In genomic region chr5:116407321-116407720, GRCm38 (mm10) we compare ENCODE assay signal across 15 mouse cellular contexts. TPM values are rescaled to one million over a fixed set of nuclear protein-coding genes. Genes with fewer than 3 reads are reported as not detected.
DNase-seq lines count a peak whose midpoint lies in the region; ATAC-seq and TF ChIP-seq lines count a peak whose summit lies in the region.
"Had no signal": no experiment of that assay in that cellular context is flagged by ENCODE, and none has a peak within 500 bp of the region (broad histone marks: within the 10 kb centered on the region; RNA-seq: fewer than 3 reads in every experiment).

No protein-coding gene starts in this region.

- H3K4me2 ChIP-seq in hindbrain, postnatal 0 days (ENCODE audit: low read depth, low read length), result no peak overlapping the region
- no peak overlapping the region for H3K4me2 ChIP-seq in midbrain, embryonic 12.5 days (replicated peaks)
- H3K4me2 ChIP-seq in midbrain, embryonic 14.5 days (ENCODE audit: low read length), result no peak overlapping the region
- no peak overlapping the region for H3K4me2 ChIP-seq in intestine, embryonic 14.5 days (ENCODE audit: low read length)
- H3K4me2 ChIP-seq: hindbrain, embryonic 14.5 days; limb, embryonic 12.5 days; midbrain, embryonic 11.5 days had no signal

- no peaks in the 10 kb centered on the region for H3K27me3 ChIP-seq in hindbrain, embryonic 10.5 days (ENCODE audit: insufficient read depth, poor library complexity, severe bottlenecking)
- H3K27me3 ChIP-seq in hindbrain, postnatal 0 days (ENCODE audit: insufficient read depth, low read length), result no peaks in the 10 kb centered on the region
- peaks cover 15% of the 10 kb centered on the region for H3K27me3 ChIP-seq in midbrain, embryonic 12.5 days
- H3K27me3 ChIP-seq in midbrain, embryonic 14.5 days (ENCODE audit: control insufficient read depth, insufficient read depth, low read length), result no peaks in the 10 kb centered on the region
- no peaks in the 10 kb centered on the region for H3K27me3 ChIP-seq in intestine, embryonic 14.5 days (replicated peaks; ENCODE audit: control insufficient read depth, insufficient read depth, low read length)
- H3K27me3 ChIP-seq: limb, embryonic 12.5 days had no signal

- no peak for DNase-seq in hindbrain, embryonic 10.5 days (ENCODE audit: low spot score)
- DNase-seq in hindbrain, postnatal 0 days (ENCODE audit: low spot score), result no peak
- DNase-seq in midbrain, embryonic 14.5 days, result no peak
- DNase-seq in intestine, embryonic 14.5 days (ENCODE audit: low spot score), result no peak
- DNase-seq in cerebellum, adult 18-20 months, result no peak
- DNase-seq in kidney, postnatal 4 days, result no peak
- DNase-seq: cerebellum, adult 8-10 months; right cerebral cortex, postnatal 25 days; thymus, adult 2 months had no signal

- peak overlapping the region; percentile 46 for H3K27ac ChIP-seq in hindbrain, embryonic 10.5 days
- H3K27ac ChIP-seq in hindbrain, postnatal 0 days, result no peak overlapping the region; the same call in 1 of the 2 replicates
- H3K27ac ChIP-seq in midbrain, embryonic 12.5 days (replicated peaks), result 0 out of 2 replicates have a peak overlapping the region, but pooled peaks have one; percentile 12
- no peak overlapping the region for H3K27ac ChIP-seq in midbrain, embryonic 14.5 days (replicated peaks; ENCODE audit: low read depth, low read length)
- H3K27ac ChIP-seq in intestine, embryonic 14.5 days (ENCODE audit: low read depth), result peak overlapping the region; percentile 47; the same call in 1 of the 2 replicates
- H3K27ac ChIP-seq: hindbrain, embryonic 14.5 days had no signal

- peaks cover 44% of the 10 kb centered on the region for H3K4me1 ChIP-seq in hindbrain, embryonic 10.5 days (replicated peaks)
- no peaks in the 10 kb centered on the region; the same call in 1 of the 2 replicates for H3K4me1 ChIP-seq in hindbrain, postnatal 0 days (ENCODE audit: insufficient read depth, low read length)
- peaks cover 42% of the 10 kb centered on the region for H3K4me1 ChIP-seq in midbrain, embryonic 12.5 days
- H3K4me1 ChIP-seq in midbrain, embryonic 14.5 days (ENCODE audit: control insufficient read depth, insufficient read depth, low read length), result peaks cover 26% of the 10 kb centered on the region; the same call in 1 of the 2 replicates
- peaks cover 22% of the 10 kb centered on the region for H3K4me1 ChIP-seq in intestine, embryonic 14.5 days (replicated peaks; ENCODE audit: control insufficient read depth, insufficient read depth, low read length)

- no peak for TF ChIP-seq CTCF in hindbrain, postnatal 0 days (IDR thresholded peaks at IDR 0.05; ENCODE audit: low read depth)

- no peak for ATAC-seq in hindbrain, postnatal 0 days
- ATAC-seq in midbrain, embryonic 12.5 days (ENCODE audit: low FRiP score, low read depth), result no peak
- ATAC-seq in midbrain, embryonic 14.5 days (ENCODE audit: low FRiP score, low TSS enrichment), result no peak
- ATAC-seq in intestine, embryonic 14.5 days (replicated peaks; ENCODE audit: low FRiP score, low TSS enrichment, low read depth), result no peak

- WGBS in hindbrain, embryonic 10.5 days, result 12% methylated on average over 3 of the region's 4 CpGs
- 17% methylated on average over 4 of the region's 4 CpGs for whole genome bisulfite sequencing in hindbrain, postnatal 0 days
- WGBS in midbrain, embryonic 12.5 days, result 8% methylated on average over 4 of the region's 4 CpGs
- WGBS in midbrain, embryonic 14.5 days, result 18% methylated on average over 4 of the region's 4 CpGs
- 17% methylated on average over 4 of the region's 4 CpGs for WGBS in intestine, embryonic 14.5 days

- no peaks in the 10 kb centered on the region for H3K9me3 ChIP-seq in hindbrain, embryonic 10.5 days
- H3K9me3 ChIP-seq in hindbrain, postnatal 0 days (ENCODE audit: low read length), result no peaks in the 10 kb centered on the region
- H3K9me3 ChIP-seq in midbrain, embryonic 12.5 days, result no peaks in the 10 kb centered on the region
- no peaks in the 10 kb centered on the region for H3K9me3 ChIP-seq in midbrain, embryonic 14.5 days (ENCODE audit: control insufficient read depth, low read length)
- H3K9me3 ChIP-seq in intestine, embryonic 14.5 days (ENCODE audit: control insufficient read depth, low read length), result no peaks in the 10 kb centered on the region
- H3K9me3 ChIP-seq: limb, embryonic 12.5 days had no signal

- H3K4me3 ChIP-seq in hindbrain, embryonic 10.5 days, result no peak overlapping the region
- no peak overlapping the region for H3K4me3 ChIP-seq in hindbrain, postnatal 0 days (ENCODE audit: low read length)
- H3K4me3 ChIP-seq in midbrain, embryonic 12.5 days, result no peak overlapping the region
- no peak overlapping the region for H3K4me3 ChIP-seq in midbrain, embryonic 14.5 days (replicated peaks; ENCODE audit: low read depth, low read length)
- H3K4me3 ChIP-seq in intestine, embryonic 14.5 days (ENCODE audit: low read depth, low read length), result no peak overlapping the region
- H3K4me3 ChIP-seq: limb, embryonic 12.5 days had no signal

- no peaks in the 10 kb centered on the region for H3K36me3 ChIP-seq in hindbrain, embryonic 10.5 days
- H3K36me3 ChIP-seq in hindbrain, postnatal 0 days (ENCODE audit: insufficient read depth, low read length), result no peaks in the 10 kb centered on the region
- no peaks in the 10 kb centered on the region for H3K36me3 ChIP-seq in midbrain, embryonic 12.5 days
- H3K36me3 ChIP-seq in midbrain, embryonic 14.5 days (ENCODE audit: control insufficient read depth, insufficient read depth, low read length), result no peaks in the 10 kb centered on the region
- no peaks in the 10 kb centered on the region for H3K36me3 ChIP-seq in intestine, embryonic 14.5 days (ENCODE audit: control insufficient read depth, insufficient read depth, low read length)
- H3K36me3 ChIP-seq: G1E; limb, embryonic 12.5 days had no signal

- H3K9ac ChIP-seq in hindbrain, postnatal 0 days (replicated peaks; ENCODE audit: low read length), result no peak overlapping the region
- H3K9ac ChIP-seq in midbrain, embryonic 12.5 days (replicated peaks), result no peak overlapping the region
- H3K9ac ChIP-seq in midbrain, embryonic 14.5 days (replicated peaks; ENCODE audit: low read length), result no peak overlapping the region
- no peak overlapping the region for H3K9ac ChIP-seq in intestine, embryonic 14.5 days (ENCODE audit: low read length)
- H3K9ac ChIP-seq: hindbrain, embryonic 14.5 days; limb, embryonic 12.5 days had no signal

RNA-seq across cellular contexts. Expression of gene Hspb8, which starts 15.3 kb away (rescaled TPM):
- 7.3 and 9.7 TPM in 2 replicates for polyA plus RNA-seq in hindbrain, embryonic 10.5 days (2016; fragmentation: Nextera tagmentation; extraction: Ambion mirVana)
- total RNA-seq in hindbrain, postnatal 0 days (2014; rRNA removed), result 13.2 and 17.9 TPM in 2 replicates
- 10.0 and 11.2 TPM in 2 replicates for polyA plus RNA-seq in hindbrain, postnatal 0 days (2015; fragmentation: Nextera tagmentation; extraction: Ambion mirVana)
- polyA plus RNA-seq in midbrain, embryonic 12.5 days (2016; fragmentation: Nextera tagmentation; extraction: Ambion mirVana), result 5.7 and 6.0 TPM in 2 replicates
- polyA plus RNA-seq in midbrain, embryonic 14.5 days (2014; fragmentation: Nextera tagmentation; extraction: Ambion mirVana), result 1.9 and 3.7 TPM in 2 replicates
- 9.5 and 11.2 TPM in 2 replicates for polyA plus RNA-seq in intestine, embryonic 14.5 days (2014; fragmentation: Nextera tagmentation; extraction: Ambion mirVana)
- total RNA-seq: neutrophil, adult 5-6 weeks had no signal
- polyA plus RNA-seq: G1E had no signal

Comparison
In these comparisons a context has a peak if more than half of its experiments do, and no peak if none do; other contexts are left out.
1. H3K27ac ChIP-seq: peak in hindbrain, embryonic 10.5 days (single experiment), midbrain, embryonic 12.5 days (single experiment) and intestine, embryonic 14.5 days (single experiment); none in hindbrain, postnatal 0 days (single experiment) and midbrain, embryonic 14.5 days (single experiment).